Mouse (Mus musculus): ENCODE measurements at regions not wholly inside any gene's neighbourhood (a gene's known extent, or its start where the extent isn't known, plus 50 kb on each side); places are given as distances from the start of the nearest gene placed in this dataset.

GRCm38 (mm10) chr12:109896397-109896796 is 296.3 kb upstream of the Rtl1 start:
- no peak for TF ChIP-seq GATA1 (IDR thresholded peaks at IDR 0.05; ENCODE audit: low read length)
- no peak for TF ChIP-seq TAL1 (IDR thresholded peaks at IDR 0.05; ENCODE audit: low read length)

Measured in erythroblast, embryonic 14.5 days (primary cell).